Mouse (Mus musculus): ENCODE measurements around the gene Bdh1.

- TF ChIP-seq POLR2A (IDR thresholded peaks at IDR 0.05; ENCODE audit: insufficient read depth, low read depth, low read length) (no peak), EP300 (IDR thresholded peaks at IDR 0.05; ENCODE audit: insufficient read depth, low read depth, low read length) (no peak)
Observed at GRCm38 (mm10) chr16:31428675-31429470, 6.8 kb downstream of the Bdh1 start.
